Mouse (Mus musculus) cerebral cortex, adult 2 months (tissue): ENCODE measurements around the gene Spsb4.

Experiments used
- WGBS: fragments of 180-500 bp; shearing (Covaris S2); methylation state at CpG from one replicate; pipeline ENCODE4 v1.1.7; 2018; 5-methylcytosine and 5-hydroxymethylcytosine counted together

Spsb4 gene

GRCm38 (mm10) chr9:96980037-96980997, 38.3 kb downstream of the Spsb4 start:
- WGBS: 76% methylated on average over 10 of the region's 10 CpGs

DNA sequence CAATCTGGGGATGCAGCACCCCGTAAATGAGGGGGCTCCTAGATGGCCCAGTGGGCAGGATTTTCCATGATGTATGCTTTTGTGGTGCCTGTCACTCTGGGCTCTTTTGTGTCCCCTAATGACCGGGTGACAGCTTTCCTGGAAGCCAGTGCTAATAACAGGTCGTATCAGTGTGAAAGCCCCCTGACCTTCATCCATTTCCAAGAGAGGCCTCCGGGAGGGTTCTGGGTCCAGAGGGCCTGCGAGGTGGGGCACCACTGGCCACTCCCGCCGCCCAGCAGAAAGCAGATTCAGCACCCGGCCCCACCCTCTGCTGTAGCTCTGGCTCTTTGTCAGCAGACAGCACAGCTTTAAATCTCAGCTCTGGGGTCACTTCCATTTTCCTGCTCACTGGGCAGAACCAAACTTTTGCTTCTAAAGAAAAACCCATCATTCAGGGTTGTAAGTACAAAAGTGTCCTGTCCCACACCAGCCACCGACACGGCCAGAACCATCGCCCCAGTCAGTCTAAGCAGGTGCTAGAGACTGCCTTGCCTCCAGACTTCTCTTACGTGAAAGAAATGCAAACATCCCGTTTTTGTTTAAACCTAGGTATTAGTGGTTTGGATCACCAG, 39.1 kb downstream of the Spsb4 start:
- 67% methylated on average over 13 of the region's 13 CpGs for WGBS

DNA sequence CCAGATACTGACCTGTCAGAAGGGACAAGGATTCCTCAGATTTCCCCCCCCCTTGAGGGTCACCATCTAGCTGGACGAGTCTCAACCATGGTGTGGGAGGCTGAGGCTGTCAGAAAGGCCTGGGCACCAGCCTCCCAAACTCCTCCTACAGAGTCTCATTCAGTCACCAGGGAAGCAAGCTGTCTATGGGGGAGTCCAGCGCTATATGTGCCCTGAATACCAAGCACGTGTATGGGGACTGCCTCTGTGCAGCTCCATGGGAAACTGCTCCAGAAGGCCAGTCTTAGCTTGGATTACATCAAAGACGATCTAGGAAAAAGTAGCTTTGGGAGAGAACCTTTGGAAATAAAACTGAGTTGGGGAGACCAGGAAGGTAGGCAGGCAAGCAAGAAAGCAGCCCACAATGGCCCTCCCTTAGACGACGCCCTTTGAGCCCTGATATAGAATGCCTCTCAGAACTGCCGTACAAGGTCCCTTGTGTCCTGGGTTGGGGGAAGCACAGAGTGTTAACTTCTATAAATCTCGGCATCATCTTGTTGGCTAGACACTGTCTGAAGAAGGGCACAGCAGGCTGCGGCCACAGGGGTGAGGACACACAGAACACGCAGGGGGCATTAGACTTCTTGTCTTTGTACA, 40.4 kb downstream of the Spsb4 start:
- 68% methylated on average over 10 of the region's 10 CpGs for WGBS

DNA sequence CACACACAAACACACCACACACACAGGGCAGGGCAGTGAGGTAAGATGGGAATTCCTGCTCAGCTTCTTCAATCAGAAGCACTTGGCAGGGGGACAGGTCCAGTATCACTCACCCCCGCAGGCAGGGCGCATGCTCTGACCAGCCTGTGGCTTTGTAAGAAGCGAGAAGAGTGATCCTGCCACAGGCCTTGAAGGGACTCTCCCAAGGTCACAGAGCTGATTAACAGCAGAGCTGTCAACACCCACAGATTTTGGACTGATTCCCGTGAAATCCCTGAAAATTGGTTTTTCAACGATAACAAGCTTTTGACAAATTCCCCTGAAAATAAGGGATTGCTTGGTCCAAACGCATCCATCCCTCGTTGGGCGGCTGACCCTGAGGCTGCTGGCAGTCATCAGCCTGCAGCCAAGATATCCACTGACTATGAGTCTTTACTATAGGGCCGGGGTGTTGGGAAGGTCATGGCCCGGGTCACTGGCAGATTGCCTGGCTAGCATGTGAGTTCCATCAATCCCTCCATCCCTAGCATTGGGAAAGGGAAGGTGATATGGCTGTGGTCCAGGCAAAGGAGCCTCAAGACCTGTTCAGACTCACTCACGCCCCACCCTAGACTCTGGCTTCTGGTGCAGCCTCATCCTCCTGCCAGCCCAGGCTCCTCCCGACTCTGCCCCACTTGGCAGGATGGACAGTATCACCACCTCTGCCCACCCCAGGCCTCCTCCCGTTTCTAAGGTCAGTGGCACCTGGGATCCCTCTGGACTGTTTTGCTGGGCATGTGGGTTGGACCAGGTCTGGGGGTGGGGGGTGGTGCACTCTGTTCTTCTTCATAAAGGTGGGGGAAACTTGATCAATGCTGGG, 41.1 kb downstream of the Spsb4 start:
- 63% methylated on average over 13 of the region's 13 CpGs for WGBS

DNA sequence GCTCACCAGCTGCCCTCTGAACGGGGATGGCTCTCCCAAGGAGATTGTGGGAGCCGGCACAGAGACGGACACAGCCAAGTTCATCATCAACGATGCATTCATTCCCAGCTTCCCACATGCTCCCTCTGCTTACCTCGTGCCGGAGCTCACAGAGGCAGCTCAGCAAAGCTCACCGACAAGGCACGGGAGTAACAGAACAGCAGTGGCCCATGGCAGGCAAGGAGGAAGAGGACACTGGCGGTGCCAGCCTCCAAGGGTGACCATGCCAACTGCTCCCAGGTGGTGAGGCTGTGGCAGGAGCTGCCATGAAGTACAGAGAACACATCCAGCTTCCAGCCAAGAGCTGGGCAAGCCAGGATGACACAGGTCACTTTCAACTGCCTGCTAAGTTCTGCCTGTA, 45.6 kb downstream of the Spsb4 start:
- 57% methylated on average over 9 of the region's 9 CpGs for WGBS

- WGBS: 56% methylated on average over 9 of the region's 9 CpGs
Measured at GRCm38 (mm10) chr9:96971625-96972404, 46.8 kb downstream of the Spsb4 start.

DNA sequence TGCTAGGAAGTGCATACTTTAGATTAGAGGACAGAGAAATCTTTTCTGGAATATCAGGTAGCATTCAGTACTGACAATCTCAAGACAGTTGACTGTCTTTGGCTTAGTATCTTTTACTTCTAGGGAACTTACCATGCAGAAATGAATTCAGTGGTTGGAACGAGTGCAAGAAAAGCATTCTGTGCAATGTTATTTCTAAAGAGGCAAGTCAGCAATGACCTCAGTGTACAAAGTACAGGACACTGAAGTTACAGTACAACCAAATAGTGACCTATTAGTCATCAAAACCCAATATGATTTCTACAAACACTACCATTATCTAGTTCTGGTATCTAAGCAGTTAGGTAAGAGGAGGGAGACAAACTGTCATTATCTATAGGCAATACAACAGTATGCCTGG, 51.1 kb downstream of the Spsb4 start:
- 74% methylated on average over 1 of the region's 1 CpGs for WGBS

DNA sequence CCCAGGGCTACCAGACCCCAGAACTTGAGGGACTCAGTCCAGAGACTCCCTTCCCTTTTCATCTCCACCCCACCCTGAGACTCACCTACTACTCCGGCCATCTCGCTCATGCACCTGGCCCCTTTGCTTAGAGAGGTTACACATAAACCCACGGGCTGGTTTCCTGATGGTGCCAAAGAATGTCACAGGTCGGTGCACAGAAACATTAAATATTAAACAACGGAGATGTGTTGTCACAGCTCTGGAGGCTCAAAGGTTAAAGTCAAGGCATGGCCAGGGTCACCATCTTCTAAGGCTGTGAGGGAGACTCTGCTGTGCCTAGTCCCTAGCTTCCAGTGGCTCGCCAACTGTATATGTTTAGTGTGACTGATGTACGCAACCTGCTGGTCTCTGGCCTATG, 52.2 kb downstream of the Spsb4 start:
- 97% methylated on average over 7 of the region's 7 CpGs for WGBS

- WGBS: 84% methylated on average over 13 of the region's 13 CpGs
Measured at GRCm38 (mm10) chr9:96963443-96964215, 55.0 kb downstream of the Spsb4 start.

DNA sequence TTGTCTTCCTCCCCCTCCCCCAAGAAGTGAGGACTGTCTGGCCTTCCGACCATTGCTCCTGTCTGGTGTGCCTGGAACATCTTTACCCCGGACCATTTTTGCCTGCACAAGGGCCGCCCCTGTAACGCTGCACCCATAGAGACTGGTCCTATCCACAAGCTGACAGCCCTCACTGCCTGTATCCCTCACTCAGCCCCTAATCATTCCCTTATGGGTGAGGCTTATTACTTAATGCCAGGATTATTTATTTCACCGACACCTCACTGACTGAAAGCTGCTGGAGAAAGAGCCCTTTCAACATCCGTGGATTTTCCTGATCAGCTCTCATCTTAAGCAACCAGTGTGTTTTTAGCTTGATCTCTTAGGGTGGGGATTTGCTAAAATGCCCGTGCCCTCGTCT, 55.9 kb downstream of the Spsb4 start:
- WGBS: 84% methylated on average over 8 of the region's 8 CpGs

GRCm38 (mm10) chr9:96961986-96962701, 56.5 kb downstream of the Spsb4 start:
- WGBS: 75% methylated on average over 17 of the region's 17 CpGs

GRCm38 (mm10) chr9:96961006-96961405, 57.6 kb downstream of the Spsb4 start:
- 51% methylated on average over 7 of the region's 7 CpGs for WGBS

DNA sequence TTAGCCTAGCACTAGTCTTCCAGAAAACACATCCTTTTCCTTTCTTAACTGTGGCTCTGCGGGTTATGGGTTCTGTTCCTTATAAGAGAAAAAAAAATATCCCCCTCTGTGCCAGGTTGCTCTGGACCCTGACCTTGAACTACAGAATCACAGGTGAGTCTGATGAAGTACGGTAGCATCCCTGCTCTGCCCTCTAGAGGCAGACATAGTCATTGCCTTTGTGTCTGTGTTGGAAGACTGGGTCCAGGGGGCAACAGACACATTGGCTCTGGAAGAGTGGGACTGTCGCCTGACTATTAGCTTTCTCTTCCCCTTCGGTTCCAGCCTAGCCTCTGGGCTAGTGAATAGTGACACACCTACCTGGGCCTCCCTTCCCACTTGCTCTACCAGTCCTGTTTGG, 58.4 kb downstream of the Spsb4 start:
- 79% methylated on average over 4 of the region's 4 CpGs for WGBS

DNA sequence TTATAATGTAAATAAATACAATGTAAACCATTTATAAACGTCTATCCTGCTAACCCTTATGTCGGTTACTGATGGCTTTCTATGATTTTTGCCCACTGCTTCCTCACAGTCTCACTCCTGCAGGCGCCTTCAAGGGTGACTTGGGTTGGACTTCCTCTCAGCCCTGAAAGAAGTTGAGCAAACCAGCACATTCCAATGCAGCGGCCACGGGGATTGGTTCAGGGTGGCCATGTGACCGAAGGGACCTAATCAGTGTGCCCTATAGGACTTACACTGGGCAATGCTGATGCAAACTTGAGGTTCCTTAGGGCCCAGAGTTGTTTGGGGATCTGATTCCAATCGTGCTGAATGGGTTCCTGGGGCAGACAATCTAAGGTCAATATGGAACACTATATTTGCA, 59.2 kb downstream of the Spsb4 start:
- 95% methylated on average over 7 of the region's 7 CpGs for WGBS

GRCm38 (mm10) chr9:96958009-96958615, 60.5 kb downstream of the Spsb4 start:
- WGBS: 55% methylated on average over 6 of the region's 6 CpGs

DNA sequence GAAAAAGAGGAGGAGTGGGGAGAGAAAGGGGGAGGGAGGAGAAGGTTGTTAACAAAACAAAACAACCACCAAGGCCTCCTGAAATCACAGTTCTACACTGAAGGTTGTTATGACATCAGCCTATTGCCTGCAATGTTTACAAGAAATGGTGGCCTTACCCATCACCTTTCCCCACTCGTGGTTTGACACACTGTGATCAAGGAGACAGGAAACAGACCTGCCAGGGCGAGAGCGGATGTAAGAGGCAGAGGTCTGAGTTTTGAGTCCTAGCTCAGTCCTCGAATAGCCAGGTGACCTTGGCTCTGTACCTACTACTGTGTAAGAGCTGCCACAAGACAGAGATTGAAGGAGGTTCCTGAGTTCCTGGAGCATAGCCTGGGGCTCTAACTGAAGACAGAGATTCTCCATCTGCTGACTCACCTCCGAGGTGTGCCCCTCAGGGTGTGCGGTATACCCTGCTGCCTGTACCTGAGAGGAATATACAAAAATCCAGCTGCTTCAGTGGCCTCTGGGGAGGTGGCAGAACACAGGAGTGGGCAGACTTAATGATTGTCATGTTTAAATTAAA, 61.3 kb downstream of the Spsb4 start:
- 76% methylated on average over 6 of the region's 6 CpGs for WGBS

DNA sequence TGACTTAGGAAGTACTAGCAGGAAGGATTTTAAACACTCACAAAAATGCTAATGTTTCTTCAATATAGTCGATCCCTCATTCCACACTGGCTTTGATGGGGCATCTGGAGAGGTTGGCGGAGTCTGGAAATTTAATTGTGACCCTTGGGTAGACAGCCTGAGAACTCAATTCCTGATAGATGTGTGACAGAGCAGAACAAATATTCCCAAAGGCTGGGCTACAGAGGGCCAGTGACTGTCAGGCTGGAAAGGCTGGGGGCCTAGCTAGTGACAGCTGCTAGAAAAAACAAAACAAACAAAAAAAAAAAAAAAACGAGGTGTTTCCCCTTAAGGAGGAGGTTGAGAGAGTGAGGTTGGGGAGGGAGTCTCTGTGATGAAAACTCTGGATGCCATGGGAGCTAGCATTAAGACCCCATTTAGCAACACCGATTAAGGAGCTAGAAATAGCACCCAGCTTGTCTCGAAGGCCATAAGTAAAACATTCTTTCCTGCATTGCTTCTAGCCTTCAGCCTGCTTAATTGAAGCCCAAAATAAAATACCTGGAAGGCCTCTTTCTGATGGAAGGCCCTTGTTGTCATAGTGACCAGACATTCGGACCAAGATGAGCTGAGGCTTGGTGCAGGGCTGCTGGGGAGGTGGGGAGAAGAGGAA, 61.9 kb downstream of the Spsb4 start:
- 53% methylated on average over 6 of the region's 6 CpGs for WGBS
